8 mouse cellular contexts compared by ENCODE assay signal in genomic region chr5:122103075-122103474, GRCm38 (mm10). TPM values are rescaled to one million over a fixed set of nuclear protein-coding genes. Genes with fewer than 3 reads are reported as not detected.
DNase-seq lines count a peak whose midpoint lies in the region; ATAC-seq and TF ChIP-seq lines count a peak whose summit lies in the region.
"Had no signal": no experiment of that assay in that cellular context is flagged by ENCODE, and none has a peak within 500 bp of the region (broad histone marks: within the 10 kb centered on the region; RNA-seq: fewer than 3 reads in every experiment).

No protein-coding gene starts in this region.

- H3K4me3 ChIP-seq in layer of hippocampus, adult 2 months, result peak overlapping the region; percentile 23; the same call in 1 of the 2 replicates
- H3K4me3 ChIP-seq in bone marrow macrophage, adult 2 months (ENCODE audit: insufficient read depth, low read length), result peak overlapping the region; percentile 21; the same call in 1 of the 2 replicates
- H3K4me3 ChIP-seq in forebrain, embryonic 14.5 days (ENCODE audit: low read depth, low read length), result no peak overlapping the region

- no peaks in the 10 kb centered on the region for H3K27me3 ChIP-seq in forebrain, embryonic 14.5 days (replicated peaks; ENCODE audit: control insufficient read depth, insufficient read depth, low read length)

- TF ChIP-seq POLR2A in bone marrow macrophage, adult 2 months (IDR thresholded peaks at IDR 0.05; ENCODE audit: borderline replicate concordance, low read depth, low read length), result no peak

- H3K4me1 ChIP-seq in bone marrow macrophage, adult 2 months (ENCODE audit: control insufficient read depth, insufficient read depth, low read length), result peaks cover 19% of the 10 kb centered on the region
- H3K4me1 ChIP-seq in forebrain, embryonic 14.5 days (ENCODE audit: control insufficient read depth, insufficient read depth, low read length), result no peaks in the 10 kb centered on the region

- ATAC-seq in forebrain, embryonic 14.5 days, result no peak
- ATAC-seq in megakaryocyte progenitor cell, adult 5-6 weeks (replicated peaks; ENCODE audit: poor library complexity), result peak; percentile 54; the same call in 1 of the 2 replicates
- ATAC-seq in erythroid progenitor cell, adult 5-6 weeks (replicated peaks; ENCODE audit: low FRiP score, poor library complexity, severe bottlenecking), result no peak

- no peak for DNase-seq in layer of hippocampus, adult 2 months (ENCODE audit: low spot score in 2 of 2)
- no peak for DNase-seq in layer of hippocampus, adult 8-10 months (ENCODE audit: low spot score in 2 of 2)
- no peak for DNase-seq in forebrain, embryonic 14.5 days (ENCODE audit: low spot score)
- no peak for DNase-seq in thymus, postnatal 14 days
- DNase-seq: left cerebral cortex, postnatal 4 days had no signal

- H3K4me2 ChIP-seq in forebrain, embryonic 14.5 days (ENCODE audit: low read length), result 0 out of 2 replicates have a peak overlapping the region, but pooled peaks have one; percentile 5

- H3K36me3 ChIP-seq in forebrain, embryonic 14.5 days (ENCODE audit: control insufficient read depth, insufficient read depth, low read length), result no peaks in the 10 kb centered on the region

- WGBS in forebrain, embryonic 14.5 days, result 43% methylated on average over 12 of the region's 12 CpGs

- H3K9ac ChIP-seq in forebrain, embryonic 14.5 days (ENCODE audit: low read length), result no peak overlapping the region

- H3K27ac ChIP-seq in layer of hippocampus, adult 2 months, result peak overlapping the region; percentile 28; the same call in 1 of the 2 replicates
- no peak overlapping the region for H3K27ac ChIP-seq in bone marrow macrophage, adult 2 months (ENCODE audit: insufficient read depth, low read depth, low read length)
- no peak overlapping the region for H3K27ac ChIP-seq in forebrain, embryonic 14.5 days (ENCODE audit: low read depth, low read length)

- H3K9me3 ChIP-seq in forebrain, embryonic 14.5 days (replicated peaks; ENCODE audit: control insufficient read depth, low read length), result no peaks in the 10 kb centered on the region

- no peak for TF ChIP-seq CTCF in layer of hippocampus, adult 2 months (conservative IDR thresholded peaks at IDR 0.05)
- TF ChIP-seq CTCF in bone marrow macrophage, adult 2 months (IDR thresholded peaks at IDR 0.05; ENCODE audit: low read depth, low read length), result no peak

RNA-seq across cellular contexts. Expression of gene Myl2, which starts 2.3 kb away (rescaled TPM):
- total RNA-seq in layer of hippocampus, adult 2 months (2021), result under 1 TPM in 1 of 2 experiments, not detected in 1; 0.88 TPM
- total RNA-seq in layer of hippocampus, adult 8-10 months (2022), result 1 to 10 TPM in 3 of 4 experiments, under 1 TPM in 1; 0.80 to 4.7 (median 2.9) TPM
- 3.6 TPM in 1 of 2 replicates, not detected in the other for polyA plus RNA-seq in bone marrow macrophage, adult 2 months (2012; ENCODE audit: insufficient read depth, insufficient read length, missing spikeins)
- 1.0 and 1.1 TPM in 2 replicates for polyA plus RNA-seq in forebrain, embryonic 14.5 days (2014; fragmentation: Nextera tagmentation; extraction: Ambion mirVana)
- not detected in 2 replicates for total RNA-seq in megakaryocyte progenitor cell, adult 5-6 weeks (2015)
- not detected in 2 replicates for total RNA-seq in megakaryocyte progenitor cell, adult 5-6 weeks (2017)
- not detected in 2 replicates for total RNA-seq in erythroid progenitor cell, adult 5-6 weeks (2015; ENCODE audit: low replicate concordance)
- total RNA-seq in erythroid progenitor cell, adult 5-6 weeks (2017; ENCODE audit: low replicate concordance), result 8.2 TPM in 1 of 2 replicates, not detected in the other
- total RNA-seq: left cerebral cortex, postnatal 4 days had no signal

RNA-seq across cellular contexts. Expression of gene Ccdc63, which starts 37.5 kb away (rescaled TPM):
- total RNA-seq in layer of hippocampus, adult 2 months (2021), result 1 to 10 TPM in 1 of 2 experiments, under 1 TPM in 1; 0.39 to 1.2 TPM
- 1 to 10 TPM in 1 of 4 experiments, under 1 TPM in 3; 0.29 to 1.7 (median 0.48) TPM for total RNA-seq in layer of hippocampus, adult 8-10 months (2022)
- 1.8 and 2.5 TPM in 2 replicates for polyA plus RNA-seq in bone marrow macrophage, adult 2 months (2012; ENCODE audit: insufficient read depth, insufficient read length, missing spikeins)
- not detected in 2 replicates for polyA plus RNA-seq in forebrain, embryonic 14.5 days (2014; fragmentation: Nextera tagmentation; extraction: Ambion mirVana)
- total RNA-seq in megakaryocyte progenitor cell, adult 5-6 weeks (2015), result 0.51 and 0.52 TPM in 2 replicates
- total RNA-seq in megakaryocyte progenitor cell, adult 5-6 weeks (2017), result 1.5 and 3.5 TPM in 2 replicates
- not detected in 2 replicates for total RNA-seq in erythroid progenitor cell, adult 5-6 weeks (2015; ENCODE audit: low replicate concordance)
- not detected in 2 replicates for total RNA-seq in erythroid progenitor cell, adult 5-6 weeks (2017; ENCODE audit: low replicate concordance)

RNA-seq across cellular contexts. Expression of gene Cux2, which starts 53.2 kb away (rescaled TPM):
- total RNA-seq in layer of hippocampus, adult 2 months (2021), result 10 to 100 TPM; 30.0 to 30.9 TPM
- 10 to 100 TPM; 41.0 to 48.6 (median 45.2) TPM for total RNA-seq in layer of hippocampus, adult 8-10 months (2022)
- polyA plus RNA-seq in bone marrow macrophage, adult 2 months (2012; ENCODE audit: insufficient read depth, insufficient read length, missing spikeins), result 0.07 TPM in 1 of 2 replicates, not detected in the other
- 16.7 and 30.0 TPM in 2 replicates for polyA plus RNA-seq in forebrain, embryonic 14.5 days (2014; fragmentation: Nextera tagmentation; extraction: Ambion mirVana)
- total RNA-seq in megakaryocyte progenitor cell, adult 5-6 weeks (2015), result 0.07 and 0.76 TPM in 2 replicates
- total RNA-seq in megakaryocyte progenitor cell, adult 5-6 weeks (2017), result 1.1 TPM in 1 of 2 replicates, not detected in the other
- not detected in 2 replicates for total RNA-seq in erythroid progenitor cell, adult 5-6 weeks (2015; ENCODE audit: low replicate concordance)
- not detected in 2 replicates for total RNA-seq in erythroid progenitor cell, adult 5-6 weeks (2017; ENCODE audit: low replicate concordance)

RNA-seq across cellular contexts. Expression of gene Ppp1cc, which starts 55.0 kb away (rescaled TPM):
- total RNA-seq in layer of hippocampus, adult 2 months (2021), result 100 to 1,000 TPM; 223 to 228 TPM
- 100 to 1,000 TPM; 165 to 238 (median 203) TPM for total RNA-seq in layer of hippocampus, adult 8-10 months (2022)
- polyA plus RNA-seq in bone marrow macrophage, adult 2 months (2012; ENCODE audit: insufficient read depth, insufficient read length, missing spikeins), result 308 and 336 TPM in 2 replicates
- polyA plus RNA-seq in forebrain, embryonic 14.5 days (2014; fragmentation: Nextera tagmentation; extraction: Ambion mirVana), result 274 and 280 TPM in 2 replicates
- total RNA-seq in megakaryocyte progenitor cell, adult 5-6 weeks (2015), result 431 and 436 TPM in 2 replicates
- 207 and 219 TPM in 2 replicates for total RNA-seq in megakaryocyte progenitor cell, adult 5-6 weeks (2017)
- 310 and 340 TPM in 2 replicates for total RNA-seq in erythroid progenitor cell, adult 5-6 weeks (2015; ENCODE audit: low replicate concordance)
- 91.1 and 263 TPM in 2 replicates for total RNA-seq in erythroid progenitor cell, adult 5-6 weeks (2017; ENCODE audit: low replicate concordance)

Comparison
In these comparisons a context has a peak if more than half of its experiments do, and no peak if none do; other contexts are left out.
1. RNA of gene Cux2, which starts 53.2 kb away (total RNA-seq): 41.0 to 48.6 TPM in layer of hippocampus, adult 8-10 months and 30.0 to 30.9 TPM in layer of hippocampus, adult 2 months; 0.07 to 1.1 TPM in megakaryocyte progenitor cell, adult 5-6 weeks and not detected in erythroid progenitor cell, adult 5-6 weeks; every median in the first group is over 10 times any median in the second.